Mouse (Mus musculus) hindbrain, embryonic 13.5 days (tissue): ENCODE data around the gene E130208F15Rik. TPM values are rescaled to one million over a fixed set of nuclear protein-coding genes. Genes with fewer than 3 reads are reported as not detected.

Source experiments
- ATAC-seq: fragments of 200-750 bp; cut with Nextera tagmentation; 2 replicates; pipeline ENCODE4 v1.8.0; 2017; ENCODE audit warnings: moderate TSS enrichment; ENCODE audit not compliant: low FRiP score
- H3K27ac ChIP-seq: fragments of 300-500 bp; sonication (generic); 2 replicates; pipeline ENCODE4 v1.5.1; 2015; ENCODE audit warnings: inconsistent platforms, mild to moderate bottlenecking, moderate library complexity
- H3K27me3 ChIP-seq: fragments of 300-500 bp; sonication (generic); 2 replicates; pipeline ENCODE4 v1.6.1; 2015; ENCODE audit warnings: mild to moderate bottlenecking, inconsistent platforms
- H3K36me3 ChIP-seq: fragments of 300-500 bp; sonication (generic); 2 replicates; pipeline ENCODE4 v1.6.1; 2015; ENCODE audit warnings: mild to moderate bottlenecking, inconsistent platforms
- H3K4me1 ChIP-seq: fragments of 300-500 bp; sonication (generic); replicated peaks from 2 replicates; pipeline ENCODE4 v1.6.1; 2015; ENCODE audit warnings: inconsistent platforms
- H3K4me2 ChIP-seq: fragments of 300-500 bp; sonication (generic); 2 replicates; pipeline ENCODE4 v1.6.1; 2015; ENCODE audit warnings: inconsistent platforms, mild to moderate bottlenecking, moderate library complexity
- H3K4me3 ChIP-seq: fragments of 300-500 bp; sonication (generic); 2 replicates; pipeline ENCODE4 v1.5.1; 2015; ENCODE audit warnings: mild to moderate bottlenecking, inconsistent platforms
- H3K9ac ChIP-seq: fragments of 300-500 bp; sonication (generic); 2 replicates; pipeline ENCODE4 v1.6.1; 2015; ENCODE audit warnings: mild to moderate bottlenecking, inconsistent platforms
- H3K9me3 ChIP-seq: fragments of 300-500 bp; sonication (generic); 2 replicates; pipeline ENCODE4 v1.6.1; 2016; ENCODE audit warnings: inconsistent platforms
- WGBS: fragments of 180-500 bp; shearing (Covaris S2); methylation state at CpG from one replicate; pipeline ENCODE4 v1.1.7; 2015; 5-methylcytosine and 5-hydroxymethylcytosine counted together
- polyA plus RNA-seq: library from polyadenylated mRNA; unstranded; fragments of >200 nt; fragmentation: Nextera tagmentation; extraction: Ambion mirVana; gene quantifications from 2 replicates; pipeline ENCODE4 v1.2.1, GENCODE M21; 2015

E130208F15Rik gene
- polyA plus RNA-seq, result 0.36 TPM in 1 of 2 replicates, not detected in the other

- Histone ChIP-seq H3K4me3 (peak within 1 kb of the TSS; percentile 78), H3K9ac (peak within 1 kb of the TSS; percentile 92), H3K27ac (peak within 1 kb of the TSS; percentile 87), H3K9me3 (peaks cover 3% of the 10 kb centered on the region; the same call in 1 of the 2 replicates), H3K36me3 (peaks cover 7% of the 10 kb centered on the region), H3K4me2 (peak within 1 kb of the TSS; percentile 72), H3K27me3 (peaks cover 11% of the 10 kb centered on the region), H3K4me1 (peaks cover 17% of the 10 kb centered on the region)
- under 1% methylated on average over 57 of the region's 63 CpGs for WGBS
- ATAC-seq, result peak; percentile 80
Observed at GRCm38 (mm10) chr7:30321539-30322284, at the start of gene E130208F15Rik. E130208F15Rik (plus strand) TSS chr7:30321740.

GRCm38 (mm10) chr7:30274383-30274782 lies 47.2 kb upstream of the E130208F15Rik start:
- no peaks in the 10 kb centered on the region for H3K27me3 ChIP-seq
- H3K27ac ChIP-seq, result no peak overlapping the region
- WGBS, result 86% methylated on average over 6 of the region's 6 CpGs
- H3K4me3 ChIP-seq, result no peak overlapping the region
- H3K9ac ChIP-seq, result no peak overlapping the region
- ATAC-seq, result no peak
- H3K36me3 ChIP-seq, result peaks cover 5% of the 10 kb centered on the region; the same call in 1 of the 2 replicates
- no peak overlapping the region for H3K4me2 ChIP-seq
- H3K4me1 ChIP-seq, result peaks cover 5% of the 10 kb centered on the region
- no peaks in the 10 kb centered on the region for H3K9me3 ChIP-seq

GRCm38 (mm10) chr7:30278911-30279310 lies 42.6 kb upstream of the E130208F15Rik start:
- Histone ChIP-seq H3K4me3 (no peak overlapping the region), H3K9me3 (no peaks in the 10 kb centered on the region), H3K27me3 (no peaks in the 10 kb centered on the region), H3K36me3 (no peaks in the 10 kb centered on the region), H3K27ac (no peak overlapping the region), H3K4me2 (peak overlapping the region; percentile 93), H3K4me1 (peaks cover 15% of the 10 kb centered on the region), H3K9ac (no peak overlapping the region)
- no peak for ATAC-seq
- WGBS, result 60% methylated on average over 2 of the region's 2 CpGs

GRCm38 (mm10) chr7:30279536-30279935 lies 42.0 kb upstream of the E130208F15Rik start:
- Histone ChIP-seq H3K27me3 (no peaks in the 10 kb centered on the region), H3K4me1 (peaks cover 15% of the 10 kb centered on the region), H3K27ac (no peak overlapping the region), H3K36me3 (no peaks in the 10 kb centered on the region), H3K9me3 (no peaks in the 10 kb centered on the region), H3K4me3 (peak overlapping the region; percentile 74), H3K9ac (peak overlapping the region; percentile 66), H3K4me2 (peak overlapping the region; percentile 93)
- no peak for ATAC-seq
- 0% methylated on average over 6 of the region's 6 CpGs for WGBS

GRCm38 (mm10) chr7:30279951-30280669 lies 41.4 kb upstream of the E130208F15Rik start, which contains the start of the genes Thap8 and Wdr62:
Thap8 (plus strand) TSS chr7:30280094.
Wdr62 (minus strand) TSS chr7:30280419.
- no peaks in the 10 kb centered on the region for H3K9me3 ChIP-seq
- peak within 1 kb of the TSS; percentile 74 for H3K9ac ChIP-seq
- H3K36me3 ChIP-seq, result no peaks in the 10 kb centered on the region
- peak within 1 kb of the TSS; percentile 98 for H3K27ac ChIP-seq
- H3K4me1 ChIP-seq, result peaks cover 15% of the 10 kb centered on the region
- H3K27me3 ChIP-seq, result no peaks in the 10 kb centered on the region
- peak within 1 kb of the TSS; percentile 93 for H3K4me2 ChIP-seq
- under 1% methylated on average over 49 of the region's 49 CpGs for WGBS
- peak; percentile 98 for ATAC-seq
- H3K4me3 ChIP-seq, result peak within 1 kb of the TSS; percentile 74

DNA sequence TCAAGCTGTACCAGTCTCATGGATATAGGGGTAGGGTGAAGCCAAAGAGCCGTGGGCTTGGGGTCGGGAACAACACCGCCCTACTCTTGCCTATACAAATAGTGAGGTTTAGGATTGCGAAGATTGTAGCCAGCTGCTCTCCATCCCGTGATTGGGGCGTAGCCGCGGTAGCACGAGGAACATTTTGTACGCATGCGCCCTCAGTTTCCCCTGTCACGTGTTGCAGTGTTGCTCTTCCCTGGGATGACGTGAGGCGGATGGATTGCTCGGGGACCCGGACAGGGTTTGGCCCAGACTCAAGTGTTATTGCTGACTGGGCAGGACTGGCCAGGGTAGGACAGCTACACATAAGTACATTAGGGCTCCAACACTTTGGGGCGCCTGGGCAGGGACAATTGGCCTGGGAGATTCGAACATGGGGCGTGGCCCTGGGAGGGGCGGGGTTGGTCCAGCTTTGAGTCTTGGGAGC lies 40.8 kb upstream of the E130208F15Rik start:
- under 1% methylated on average over 20 of the region's 20 CpGs for WGBS
- peak; percentile 87 for ATAC-seq
- Histone ChIP-seq H3K4me1 (peaks cover 15% of the 10 kb centered on the region), H3K4me2 (peak overlapping the region; percentile 93), H3K4me3 (peak overlapping the region; percentile 74), H3K27ac (peak overlapping the region; percentile 98), H3K27me3 (no peaks in the 10 kb centered on the region), H3K9ac (peak overlapping the region; percentile 74), H3K36me3 (no peaks in the 10 kb centered on the region), H3K9me3 (no peaks in the 10 kb centered on the region)

- no peak for ATAC-seq
- no peaks in the 10 kb centered on the region for H3K9me3 ChIP-seq
- peak overlapping the region; percentile 74; the same call in 1 of the 2 replicates for H3K4me3 ChIP-seq
- H3K9ac ChIP-seq, result no peak overlapping the region
- no peaks in the 10 kb centered on the region for H3K36me3 ChIP-seq
- H3K27ac ChIP-seq, result no peak overlapping the region
- no peaks in the 10 kb centered on the region for H3K27me3 ChIP-seq
- peak overlapping the region; percentile 93 for H3K4me2 ChIP-seq
- 78% methylated on average over 4 of the region's 4 CpGs for WGBS
- peaks cover 15% of the 10 kb centered on the region for H3K4me1 ChIP-seq
Observed at GRCm38 (mm10) chr7:30281522-30281921, 40.0 kb upstream of the E130208F15Rik start.

DNA sequence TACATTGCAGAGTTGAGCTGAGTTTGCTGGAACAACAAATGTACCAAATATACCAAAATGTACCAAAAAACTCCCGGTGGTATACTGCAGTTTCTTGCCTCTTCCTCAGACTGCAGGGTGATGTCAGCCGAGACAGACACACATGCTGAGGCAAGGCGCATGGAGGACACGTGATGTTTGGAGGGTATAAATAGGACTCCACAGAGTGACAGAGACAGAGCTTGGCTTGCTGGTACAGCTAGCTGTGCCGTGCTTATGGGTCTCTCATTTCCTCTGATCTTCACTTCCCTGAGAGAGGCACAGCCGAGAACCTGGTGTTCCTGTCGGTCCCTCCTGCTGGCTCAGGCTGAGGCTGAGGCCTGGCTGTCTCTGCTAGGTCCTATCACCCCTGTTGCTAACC lies 38.8 kb upstream of the E130208F15Rik start:
- Histone ChIP-seq H3K4me3 (no peak overlapping the region), H3K27ac (no peak overlapping the region), H3K27me3 (no peaks in the 10 kb centered on the region), H3K36me3 (no peaks in the 10 kb centered on the region), H3K4me2 (no peak overlapping the region), H3K9ac (no peak overlapping the region), H3K9me3 (no peaks in the 10 kb centered on the region), H3K4me1 (peaks cover 15% of the 10 kb centered on the region)
- 86% methylated on average over 7 of the region's 7 CpGs for WGBS
- ATAC-seq, result no peak

DNA sequence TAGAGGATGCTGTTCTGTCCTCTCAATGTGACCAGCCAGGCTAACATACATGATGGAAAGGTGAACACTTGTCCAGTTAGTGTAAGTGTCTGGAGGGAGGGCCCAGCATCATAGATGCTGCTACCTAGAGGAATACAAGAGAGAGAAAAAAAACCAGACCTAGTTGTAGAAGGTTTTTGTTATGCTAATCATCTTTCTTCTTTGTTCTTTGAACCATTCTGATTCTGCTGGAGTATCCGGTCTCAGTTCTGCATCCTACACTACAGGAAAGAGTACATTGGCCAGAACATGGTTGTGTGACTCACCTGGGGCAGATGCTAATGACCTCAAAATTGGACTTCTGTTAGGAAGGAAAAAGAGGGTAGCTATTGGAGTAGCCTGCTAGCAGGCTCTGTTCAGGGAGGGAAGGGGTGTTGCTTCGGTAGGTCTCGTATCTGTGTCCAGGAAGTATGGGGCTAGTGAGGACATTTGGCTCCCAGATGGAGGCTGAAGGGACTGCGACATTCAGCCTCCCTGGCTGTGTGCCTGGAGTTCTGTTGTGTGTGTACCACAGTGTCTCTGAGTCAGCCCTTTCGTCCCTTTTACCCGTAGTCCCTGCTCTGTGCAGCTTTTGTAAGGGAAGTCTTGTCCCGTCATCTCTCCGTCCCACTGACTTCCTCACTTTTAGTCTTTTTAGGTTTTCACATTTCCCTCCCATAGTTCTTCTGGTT lies 34.7 kb upstream of the E130208F15Rik start:
- H3K4me1 ChIP-seq, result peaks cover 18% of the 10 kb centered on the region
- H3K9ac ChIP-seq, result no peak overlapping the region
- H3K27me3 ChIP-seq, result 0 out of 2 replicates have a peak, but pooled peaks cover 2% of the 10 kb centered on the region
- no peak overlapping the region for H3K4me3 ChIP-seq
- no peaks in the 10 kb centered on the region for H3K9me3 ChIP-seq
- H3K36me3 ChIP-seq, result no peaks in the 10 kb centered on the region
- ATAC-seq, result no peak
- WGBS, result 67% methylated on average over 8 of the region's 8 CpGs
- no peak overlapping the region for H3K27ac ChIP-seq
- no peak overlapping the region for H3K4me2 ChIP-seq

DNA sequence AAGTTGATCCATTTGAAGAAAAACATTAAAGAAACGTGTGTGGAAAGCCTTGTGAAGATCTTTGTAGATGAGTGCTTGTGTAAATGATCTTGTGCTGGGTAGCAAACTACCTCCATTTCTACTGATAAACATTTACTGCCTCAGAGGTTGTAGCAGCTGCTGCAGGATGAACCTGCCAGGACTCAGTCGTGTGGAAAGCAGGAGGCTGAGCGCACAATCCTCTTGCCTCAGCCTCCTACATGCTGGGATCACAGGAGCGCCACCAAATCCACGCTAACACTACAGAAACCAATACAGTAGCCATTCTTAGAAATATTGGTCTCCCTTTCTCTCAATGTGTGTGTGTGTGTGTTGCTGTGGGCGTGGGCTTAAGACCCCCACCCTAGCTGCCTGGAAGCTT lies 33.5 kb upstream of the E130208F15Rik start:
- Histone ChIP-seq H3K36me3 (no peaks in the 10 kb centered on the region; the same call in 1 of the 2 replicates), H3K9me3 (no peaks in the 10 kb centered on the region), H3K4me1 (peaks cover 27% of the 10 kb centered on the region), H3K27ac (no peak overlapping the region), H3K4me2 (no peak overlapping the region), H3K27me3 (0 out of 2 replicates have a peak, but pooled peaks cover 2% of the 10 kb centered on the region), H3K9ac (no peak overlapping the region), H3K4me3 (no peak overlapping the region)
- WGBS, result 70% methylated on average over 6 of the region's 6 CpGs
- ATAC-seq, result no peak

DNA sequence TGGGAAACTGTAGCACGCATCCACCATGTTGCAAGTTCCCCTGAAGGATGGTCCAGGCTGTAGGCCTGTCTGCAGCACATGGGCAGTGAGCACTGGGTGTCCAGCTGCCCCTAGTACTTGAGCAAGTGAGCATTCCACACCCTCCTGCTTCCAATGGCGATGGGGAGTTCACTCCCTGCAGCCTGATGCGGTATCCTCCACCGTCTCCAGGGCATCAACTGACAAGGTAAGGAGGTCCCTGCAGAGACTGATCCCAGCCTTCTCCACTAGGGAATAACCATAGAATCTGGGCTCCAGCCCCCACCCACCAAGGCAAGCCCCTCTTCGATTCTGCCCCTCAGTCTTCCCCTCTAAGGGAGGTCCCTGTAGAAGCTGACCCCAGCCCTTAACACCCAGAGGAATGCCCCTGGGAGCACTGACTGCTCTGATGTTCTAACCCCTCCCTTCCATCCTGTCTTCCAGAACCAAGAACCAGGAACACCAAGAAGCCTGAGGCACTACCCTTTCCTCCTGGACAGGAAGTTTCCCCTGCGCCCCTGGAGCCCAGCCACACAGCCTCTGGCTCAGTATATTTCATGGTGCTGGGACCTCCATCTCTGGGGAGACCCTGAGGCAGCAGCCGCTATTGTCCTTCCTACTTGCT lies 32.3 kb upstream of the E130208F15Rik start:
- Histone ChIP-seq H3K27ac (no peak overlapping the region), H3K27me3 (0 out of 2 replicates have a peak, but pooled peaks cover 2% of the 10 kb centered on the region), H3K4me3 (no peak overlapping the region), H3K9ac (0 out of 2 replicates have a peak overlapping the region, but pooled peaks have one; percentile 13), H3K9me3 (no peaks in the 10 kb centered on the region), H3K4me1 (peaks cover 37% of the 10 kb centered on the region), H3K36me3 (peaks cover 8% of the 10 kb centered on the region), H3K4me2 (no peak overlapping the region)
- 70% methylated on average over 7 of the region's 7 CpGs for WGBS
- ATAC-seq, result no peak
